Mouse (Mus musculus) thymus, adult 2 months (tissue): Measurements from ENCODE around the gene Col8a2. TPM values are rescaled to one million over a fixed set of nuclear protein-coding genes. Genes with fewer than 3 reads are reported as not detected.

Source experiments
- DNase-seq: peaks from one replicate; pipeline ENCODE4 v3.0.0; 2021
- H3K27ac ChIP-seq: fragments of 200-500 bp; 2 replicates; pipeline ENCODE4 v1.5.1; 2012; ENCODE audit warnings: low read length, control low read depth; ENCODE audit not compliant: control insufficient read depth, insufficient read depth
- H3K27me3 ChIP-seq: fragments of 200-500 bp; 2 replicates; pipeline ENCODE4 v1.6.1; 2012; ENCODE audit warnings: mild to moderate bottlenecking, low read length, moderate library complexity, mixed read lengths; ENCODE audit not compliant: control insufficient read depth, insufficient read depth
- H3K36me3 ChIP-seq: fragments of 200-500 bp; 2 replicates; pipeline ENCODE4 v1.6.1; 2012; ENCODE audit warnings: mild to moderate bottlenecking, low read length, moderate library complexity; ENCODE audit not compliant: control insufficient read depth, insufficient read depth
- H3K4me1 ChIP-seq: fragments of 200-500 bp; replicated peaks from 2 replicates; pipeline ENCODE4 v1.6.1; 2012; ENCODE audit warnings: low read length; ENCODE audit not compliant: control insufficient read depth, insufficient read depth
- H3K4me3 ChIP-seq: fragments of 200-500 bp; 2 replicates; pipeline ENCODE4 v1.5.1; 2012; ENCODE audit warnings: mild to moderate bottlenecking, low read length, control low read depth, moderate library complexity; ENCODE audit not compliant: control insufficient read depth, insufficient read depth
- CTCF ChIP-seq: fragments of 200-500 bp; IDR thresholded peaks from 2 replicates; pipeline ENCODE4 v1.5.1; 2012; ENCODE audit warnings: mild to moderate bottlenecking, control low read depth, low read length, moderate library complexity, borderline replicate concordance; ENCODE audit not compliant: control insufficient read depth, poor library complexity, insufficient read depth; ENCODE audit errors: extremely low read depth
- POLR2A ChIP-seq: fragments of 200-500 bp; IDR thresholded peaks from 2 replicates; pipeline ENCODE4 v1.6.1; 2012; ENCODE audit warnings: mild to moderate bottlenecking, low read length, control low read depth, moderate library complexity; ENCODE audit not compliant: control insufficient read depth, poor library complexity, insufficient read depth; ENCODE audit errors: extremely low read depth
- WGBS: fragments of 180-500 bp; shearing (Covaris S2); methylation state at CpG from one replicate; pipeline ENCODE4 v1.1.7; 2018; 5-methylcytosine and 5-hydroxymethylcytosine counted together
- polyA plus RNA-seq: library from polyadenylated mRNA; depleted of rRNA; stranded (reverse); fragments of >200 nt; gene quantifications from 2 replicates; pipeline ENCODE4 v1.2.3, GENCODE M21; 2012; rRNA removed

Gene Col8a2
- polyA plus RNA-seq, 1 experiment = 0.35 TPM

DNA sequence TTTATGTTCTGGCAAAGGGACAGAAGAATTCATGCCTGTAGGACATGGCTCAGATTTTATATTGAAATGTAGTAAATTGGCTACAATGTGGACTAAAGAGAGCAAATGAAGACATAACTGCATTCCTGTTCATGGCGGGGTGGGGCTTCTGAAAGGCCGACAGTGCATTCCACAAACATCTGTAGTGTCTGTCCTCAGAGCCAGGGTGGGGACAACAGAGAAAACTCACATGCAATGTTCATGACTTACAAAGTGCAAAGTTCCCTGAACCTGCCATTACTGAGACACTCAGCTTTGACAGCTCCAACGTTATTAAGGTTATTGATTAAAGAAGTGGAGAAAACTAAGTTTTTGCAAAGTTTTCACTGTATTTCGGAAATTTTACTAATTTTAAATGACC is 56.9 kb downstream of the Col8a2 start:
- TF ChIP-seq POLR2A (no peak), CTCF (no peak)
- no peak for DNase-seq
- Histone ChIP-seq H3K4me1 (no peaks in the 10 kb centered on the region), H3K36me3 (peaks cover 8% of the 10 kb centered on the region), H3K4me3 (no peak overlapping the region), H3K27ac (no peak overlapping the region), H3K27me3 (no peaks in the 10 kb centered on the region)
- WGBS = 96% methylated on average over 4 of the region's 4 CpGs

DNA sequence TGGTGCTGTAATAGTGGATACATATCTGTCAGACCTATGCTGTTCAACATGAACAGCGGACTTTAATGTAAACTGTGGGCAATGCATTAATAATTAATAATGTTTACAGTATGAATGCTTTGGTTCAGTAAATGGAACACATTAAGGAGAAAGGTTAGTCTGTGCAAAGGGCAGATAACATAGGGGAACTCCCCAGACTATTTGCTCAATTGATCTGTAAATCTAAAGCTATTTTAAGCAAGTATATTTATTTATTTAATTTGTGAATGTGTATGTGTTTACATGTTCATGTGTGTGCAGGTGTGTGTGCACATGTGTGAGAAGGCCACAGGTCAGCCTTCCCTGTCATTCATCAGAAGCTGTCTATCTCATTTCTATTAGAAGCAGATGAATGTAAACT is 73.5 kb downstream of the Col8a2 start:
- H3K4me3 ChIP-seq = no peak overlapping the region
- H3K36me3 ChIP-seq = peaks cover 7% of the 10 kb centered on the region; the same call in 1 of the 2 replicates
- no peaks in the 10 kb centered on the region for H3K27me3 ChIP-seq
- H3K4me1 ChIP-seq = no peaks in the 10 kb centered on the region
- no peak for TF ChIP-seq POLR2A
- TF ChIP-seq CTCF = no peak
- DNase-seq = no peak
- 100% methylated on average over 1 of the region's 1 CpGs for WGBS
- no peak overlapping the region for H3K27ac ChIP-seq

Other genes starting within 250 kb of the Col8a2 start
- gene Mrps15, start 239.9 kb upstream of the Col8a2 start, polyA plus RNA-seq = 56.2 and 70.7 TPM in 2 replicates
- 0.99 and 1.1 TPM in 2 replicates for gene Oscp1, start 228.2 kb upstream of the Col8a2 start, polyA plus RNA-seq
- 41.0 and 41.7 TPM in 2 replicates for gene Lsm10, start 190.2 kb upstream of the Col8a2 start, polyA plus RNA-seq
- 36.5 and 43.1 TPM in 2 replicates for gene Stk40, start 182.8 kb upstream of the Col8a2 start, polyA plus RNA-seq
- 94.3 and 95.2 TPM in 2 replicates for gene Eva1b, start 139.0 kb upstream of the Col8a2 start, polyA plus RNA-seq
- gene Sh3d21, start 123.3 kb upstream of the Col8a2 start, polyA plus RNA-seq = 0.75 and 1.2 TPM in 2 replicates
- gene Thrap3, start 84.0 kb upstream of the Col8a2 start, polyA plus RNA-seq = 91.8 and 101 TPM in 2 replicates
- 74.6 and 84.2 TPM in 2 replicates for gene Map7d1, start 30.4 kb upstream of the Col8a2 start, polyA plus RNA-seq
- gene Trappc3, start 24.5 kb upstream of the Col8a2 start, polyA plus RNA-seq = 48.0 and 55.1 TPM in 2 replicates
- gene Adprhl2, start 34.9 kb downstream of the Col8a2 start, polyA plus RNA-seq = 66.0 and 67.9 TPM in 2 replicates
- gene Tekt2, start 38.9 kb downstream of the Col8a2 start, polyA plus RNA-seq = 0.83 and 1.4 TPM in 2 replicates
- 29.1 and 33.4 TPM in 2 replicates for gene Ago3, start 142.8 kb downstream of the Col8a2 start, polyA plus RNA-seq
- 46.4 and 57.0 TPM in 2 replicates for gene Ago1, start 181.8 kb downstream of the Col8a2 start, polyA plus RNA-seq
- 0.48 and 0.62 TPM in 2 replicates for gene Ago4, start 246.7 kb downstream of the Col8a2 start, polyA plus RNA-seq